Mouse (Mus musculus) spleen, postnatal 14 days (tissue): ENCODE results near the gene Tead1.
"Not testable (repeated sequence)": the region's sequence is repeated elsewhere in the genome, so short reads cannot be mapped to it uniquely, and the experiment has no call there.

Experiments used
- DNase-seq, 2 experiments: peaks; one replicate each; pipeline ENCODE4 v3.0.0; 2021 to 2022; ENCODE audit warnings: low spot score in 2 of 2

Tead1 gene

GRCm38 (mm10) chr7:112917613-112918278 is 238.6 kb downstream of the Tead1 start:
- DNase-seq = no peak

DNA sequence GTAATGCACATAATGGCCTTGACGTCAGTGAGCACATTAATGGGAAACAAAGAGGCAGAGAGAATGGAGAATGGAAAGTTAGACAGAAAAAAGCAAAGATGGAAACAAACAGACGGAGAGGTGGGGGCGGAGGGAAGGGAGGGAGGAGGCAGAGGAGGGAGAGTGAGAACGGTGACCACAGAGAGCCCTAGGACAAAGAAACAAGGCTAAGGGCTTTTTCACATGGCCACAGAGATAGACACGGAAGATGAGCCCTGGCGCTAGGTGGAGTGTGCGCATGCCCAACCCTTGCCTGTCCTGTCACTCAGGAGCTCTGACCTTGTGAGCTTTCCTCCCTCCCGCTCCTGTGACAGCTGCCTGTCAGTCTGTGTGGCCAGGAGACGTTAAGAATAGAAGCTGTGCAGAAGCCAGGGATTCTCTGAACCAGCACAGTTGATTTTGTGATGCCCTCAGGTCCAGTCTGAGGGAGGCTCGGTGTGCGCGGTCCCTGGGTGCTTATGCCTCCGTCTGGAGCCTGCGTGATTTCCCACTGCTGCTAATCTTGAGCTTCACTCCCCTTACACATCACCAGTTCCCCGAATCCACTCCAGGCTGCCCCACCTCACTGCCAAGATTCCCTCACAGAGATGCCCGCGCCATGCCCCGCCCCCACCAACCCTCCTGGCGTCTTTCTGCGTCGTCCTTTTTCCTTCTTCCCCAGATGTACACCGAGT is 239.3 kb downstream of the Tead1 start:
- DNase-seq = no peak

DNA sequence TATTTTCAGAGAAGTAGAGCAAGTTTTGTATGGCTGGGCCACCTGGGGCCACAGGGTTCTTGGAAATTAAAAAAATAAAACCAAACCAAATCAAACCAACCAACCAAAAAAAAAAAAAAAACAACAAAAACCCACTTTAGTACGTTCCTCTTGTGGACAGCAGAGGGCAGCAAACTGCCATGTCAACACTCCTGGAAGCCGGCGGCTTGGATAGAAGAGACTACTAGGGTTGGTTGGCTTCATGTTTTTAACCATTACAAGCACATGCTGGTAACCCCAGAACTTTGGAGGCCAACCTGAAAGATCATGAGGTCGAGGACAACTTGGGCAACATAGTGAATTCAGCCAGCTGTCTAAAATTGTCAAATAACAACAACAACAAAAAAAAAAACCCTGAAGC is 240.7 kb downstream of the Tead1 start:
- DNase-seq = no peak

GRCm38 (mm10) chr7:112922801-112923200 is 243.7 kb downstream of the Tead1 start:
- no peak for DNase-seq

DNA sequence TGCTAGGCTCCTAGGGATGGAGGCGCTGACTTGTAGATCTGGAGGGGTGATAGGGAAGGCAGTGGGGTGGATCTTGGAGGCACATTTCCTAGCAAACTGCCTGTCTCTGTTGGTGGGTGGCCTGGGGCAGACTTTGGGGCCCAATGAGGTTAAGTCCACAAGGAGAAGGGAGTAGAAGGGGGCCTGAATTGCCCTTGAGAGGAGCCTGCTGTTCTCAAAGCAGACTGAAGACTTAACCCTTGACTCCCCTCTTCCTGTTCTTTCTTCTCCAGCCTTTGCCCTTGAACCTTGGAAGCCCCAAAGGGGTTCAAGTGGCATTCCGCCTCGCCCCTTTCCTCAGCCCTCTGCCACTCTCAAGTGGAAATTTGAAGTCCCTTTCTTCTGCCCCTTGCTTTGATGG is 244.6 kb downstream of the Tead1 start:
- no peak for DNase-seq

DNA sequence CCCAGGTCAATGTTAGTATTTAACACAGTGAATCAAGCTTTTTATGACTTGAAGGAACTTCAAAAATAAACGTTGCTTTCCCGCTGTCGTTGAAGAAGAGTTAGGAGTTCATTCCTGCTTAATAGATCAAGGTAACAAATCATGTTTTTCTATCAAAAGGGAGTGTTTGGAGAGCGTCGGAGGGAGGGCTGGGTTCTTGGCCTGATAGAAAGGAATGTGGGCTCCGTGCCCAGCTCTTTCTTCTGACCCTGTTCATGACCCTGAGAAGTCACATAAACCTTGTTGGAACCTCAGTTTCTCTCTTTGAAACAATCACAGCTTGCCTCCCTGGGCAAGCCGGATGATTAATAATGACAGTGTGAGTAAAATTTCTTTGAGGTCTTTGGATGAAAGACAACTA is 251.6 kb downstream of the Tead1 start:
- DNase-seq = no peak

DNA sequence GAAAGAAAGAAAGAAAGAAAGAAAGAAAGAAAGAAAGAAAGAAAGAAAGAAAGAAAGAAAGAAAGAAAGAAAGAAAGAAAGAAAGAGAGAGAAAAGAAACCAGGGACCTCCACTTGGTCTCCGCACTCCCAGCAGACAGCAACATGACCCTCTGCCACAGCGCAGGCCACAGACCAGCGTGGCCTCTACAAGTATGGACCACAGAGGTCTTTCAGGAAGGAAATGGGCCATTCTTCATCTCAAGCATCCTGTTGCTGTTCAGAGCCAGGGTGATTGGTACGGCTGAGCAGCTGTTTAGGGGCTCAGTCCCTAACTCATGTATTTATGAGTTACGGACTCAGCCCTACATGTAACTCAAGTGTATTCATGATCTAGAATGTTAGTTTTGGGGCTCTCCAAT is 256.8 kb downstream of the Tead1 start:
- not testable (repeated sequence) for DNase-seq

GRCm38 (mm10) chr7:112937089-112937488 is 258.0 kb downstream of the Tead1 start:
- DNase-seq = no peak

DNA sequence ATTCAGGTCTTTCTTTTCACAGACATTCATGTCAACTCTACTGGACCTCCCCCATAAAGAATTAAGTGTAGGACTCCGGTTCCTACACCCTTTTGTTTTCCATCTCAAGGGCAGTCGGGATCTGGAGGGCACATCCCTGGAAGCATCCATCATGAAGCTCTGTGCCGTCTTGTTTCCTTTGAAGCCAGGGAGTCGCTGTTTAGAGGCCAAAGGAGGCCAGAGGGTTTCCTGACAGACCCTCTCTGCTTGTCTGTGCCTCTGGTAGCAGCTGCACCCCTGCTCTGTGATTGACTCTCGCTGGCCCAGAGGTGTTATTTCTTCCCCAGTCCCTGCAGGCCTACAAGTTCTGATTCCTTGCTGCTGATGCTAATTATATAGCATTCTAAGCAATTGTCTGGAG is 259.8 kb downstream of the Tead1 start:
- no peak for DNase-seq

GRCm38 (mm10) chr7:112942567-112942966 is 263.4 kb downstream of the Tead1 start:
- no peak for DNase-seq

GRCm38 (mm10) chr7:112943056-112943455 is 263.9 kb downstream of the Tead1 start:
- no peak for DNase-seq

DNA sequence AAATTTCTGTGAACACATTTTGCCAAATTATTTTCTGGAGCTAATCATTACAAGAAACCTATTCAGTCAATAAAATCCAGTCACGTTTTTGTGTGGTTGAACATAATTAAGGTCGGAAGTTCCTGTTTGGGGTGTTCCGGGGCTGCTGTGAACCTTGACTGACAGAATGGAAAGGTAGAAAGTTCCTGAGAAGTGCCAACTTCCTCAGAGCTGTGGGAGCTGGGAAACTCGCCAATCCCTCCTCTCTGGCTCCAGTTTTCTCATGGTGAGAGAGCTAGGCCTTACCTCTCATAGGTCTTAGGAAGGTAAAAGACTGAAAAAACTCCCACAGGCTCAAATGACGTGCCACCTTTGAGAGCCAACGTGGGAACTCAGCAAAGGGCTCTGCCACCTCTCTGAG is 267.6 kb downstream of the Tead1 start:
- no peak for DNase-seq

- DNase-seq = no peak
Observed at GRCm38 (mm10) chr7:112953777-112954291, 274.7 kb downstream of the Tead1 start, which contains the start of gene Rassf10. Rassf10 (plus strand) TSS chr7:112953962.

DNA sequence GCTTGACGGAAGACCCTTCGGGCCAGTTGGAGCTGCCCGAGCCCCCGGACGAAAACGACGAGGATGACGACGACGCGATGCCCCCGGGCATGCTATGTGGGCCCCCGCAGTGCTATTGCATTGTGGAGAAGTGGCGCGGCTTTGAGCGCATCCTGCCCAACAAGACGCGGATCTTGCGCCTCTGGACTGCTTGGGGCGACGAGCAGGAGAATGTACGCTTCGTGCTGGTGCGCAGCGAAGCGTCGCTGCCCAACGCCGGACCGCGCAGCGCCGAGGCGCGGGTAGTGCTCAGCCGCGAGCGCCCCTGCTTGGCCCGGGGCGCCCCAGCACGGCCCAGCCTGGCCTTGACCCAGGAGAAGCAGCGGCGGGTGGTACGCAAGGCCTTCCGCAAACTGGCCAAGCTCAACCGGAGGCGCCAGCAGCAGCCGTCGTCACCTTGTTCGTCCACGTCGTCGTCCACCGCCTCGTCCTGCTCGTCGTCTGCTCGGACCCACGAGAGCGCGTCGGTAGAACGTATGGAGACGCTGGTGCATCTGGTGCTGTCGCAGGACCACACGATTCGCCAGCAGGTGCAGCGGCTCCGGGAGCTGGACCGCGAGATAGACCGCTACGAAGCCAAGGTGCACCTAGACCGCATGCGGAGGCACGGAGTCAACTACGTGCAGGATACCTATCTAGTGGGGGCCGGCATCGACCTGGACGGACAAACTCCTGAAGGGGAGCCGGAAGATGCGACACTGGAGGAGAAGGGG is 275.4 kb downstream of the Tead1 start:
- no peak for DNase-seq

GRCm38 (mm10) chr7:112955103-112955827 is 276.1 kb downstream of the Tead1 start:
- DNase-seq = no peak

DNA sequence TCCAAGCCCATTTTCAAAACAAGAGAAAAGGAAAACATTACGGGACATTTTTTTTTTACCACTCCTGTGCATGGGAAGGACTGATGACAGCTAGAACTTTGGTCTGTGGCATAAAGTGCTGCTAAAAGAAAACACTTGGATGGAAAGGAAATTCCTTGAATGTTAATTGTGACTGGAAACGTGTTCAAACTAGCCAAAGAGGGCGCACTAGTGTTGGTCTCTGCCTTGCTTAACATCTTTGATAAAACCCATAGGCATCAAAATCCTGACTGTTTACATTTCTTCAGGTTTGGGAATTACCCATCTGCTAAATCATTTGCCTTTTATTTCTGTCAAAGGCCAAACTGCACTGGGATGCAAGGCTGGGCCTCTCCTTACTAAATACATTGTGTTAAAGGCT is 276.8 kb downstream of the Tead1 start:
- DNase-seq = no peak
